In genomic region chr5:66967646-66968045, GRCm38 (mm10) we compare ENCODE assay signal across 8 mouse cellular contexts.
A peak's percentile ranks its signal among the peaks of the same experiment; 100 is the strongest.
DNase-seq lines count a peak whose midpoint lies in the region; ATAC-seq and TF ChIP-seq lines count a peak whose summit lies in the region.

No protein-coding gene starts in this region.

- intact Hi-C loops in gastrocnemius, adult 2 months (cut with DNase I): no loop called here

- no peaks in the 10 kb centered on the region for H3K9me3 ChIP-seq in lung, embryonic 16.5 days (ENCODE audit: control insufficient read depth, low read length)
- no peaks in the 10 kb centered on the region for H3K9me3 ChIP-seq in limb, embryonic 13.5 days

- no peaks in the 10 kb centered on the region for H3K27me3 ChIP-seq in lung, embryonic 16.5 days (ENCODE audit: control insufficient read depth, insufficient read depth, low read depth, low read length)
- no peaks in the 10 kb centered on the region for H3K27me3 ChIP-seq in limb, embryonic 13.5 days

- H3K4me3 ChIP-seq in gastrocnemius, adult 2 months: peak overlapping the region; percentile 58
- H3K4me3 ChIP-seq in lung, embryonic 16.5 days (ENCODE audit: low read length): peak overlapping the region; percentile 32
- H3K4me3 ChIP-seq in limb, embryonic 13.5 days: peak overlapping the region; percentile 32

- H3K27ac ChIP-seq in gastrocnemius, adult 2 months: peak overlapping the region; percentile 55
- peak overlapping the region; percentile 70 for H3K27ac ChIP-seq in lung, embryonic 16.5 days (ENCODE audit: low read length)
- peak overlapping the region; percentile 90 for H3K27ac ChIP-seq in limb, embryonic 13.5 days

- DNase-seq in gastrocnemius, adult 2 months: no peak
- DNase-seq in gastrocnemius, adult 8-10 months (ENCODE audit: low spot score in 2 of 2): no peak
- no peak for DNase-seq in lung, postnatal 10 days
- DNase-seq in natural killer cell, adult 2 months (ENCODE audit: low spot score in 2 of 2): no peak

- H3K4me2 ChIP-seq in lung, embryonic 16.5 days (ENCODE audit: low read depth, low read length): peak overlapping the region; percentile 58
- peak overlapping the region; percentile 61 for H3K4me2 ChIP-seq in limb, embryonic 13.5 days (replicated peaks)

- TF ChIP-seq CTCF in gastrocnemius, adult 2 months (IDR thresholded peaks at IDR 0.05): no peak

- 46% methylated on average over 4 of the region's 4 CpGs for WGBS in lung, embryonic 16.5 days
- WGBS in limb, embryonic 13.5 days: 27% methylated on average over 4 of the region's 4 CpGs

- H3K9ac ChIP-seq in lung, embryonic 16.5 days (ENCODE audit: low read length): peak overlapping the region; percentile 43; the same call in 1 of the 2 replicates
- peak overlapping the region; percentile 39; the same call in 1 of the 2 replicates for H3K9ac ChIP-seq in limb, embryonic 13.5 days

- H3K36me3 ChIP-seq in lung, embryonic 16.5 days (ENCODE audit: control insufficient read depth, insufficient read depth, low read length): peaks cover 4% of the 10 kb centered on the region; the same call in 1 of the 2 replicates
- H3K36me3 ChIP-seq in limb, embryonic 13.5 days: no peaks in the 10 kb centered on the region

- ATAC-seq in lung, embryonic 16.5 days (ENCODE audit: low read depth): no peak
- no peak for ATAC-seq in limb, embryonic 13.5 days (ENCODE audit: low FRiP score, low read depth)
- no peak for ATAC-seq in inflammation-experienced regulatory T-cells, adult 6 months
- ATAC-seq in megakaryocyte-erythroid progenitor cell, adult 5-6 weeks (replicated peaks; ENCODE audit: low FRiP score, low TSS enrichment, poor library complexity, severe bottlenecking): no peak

- H3K4me1 ChIP-seq in lung, embryonic 16.5 days (replicated peaks; ENCODE audit: control insufficient read depth, insufficient read depth, low read length): peaks cover 24% of the 10 kb centered on the region
- peaks cover 53% of the 10 kb centered on the region for H3K4me1 ChIP-seq in limb, embryonic 13.5 days
